Mouse (Mus musculus): ENCODE measurements at regions not wholly inside any gene's neighbourhood (a gene's known extent, or its start where the extent isn't known, plus 50 kb on each side); places are given as distances from the start of the nearest gene placed in this dataset.
A peak's percentile ranks its signal among the peaks of the same experiment; 100 is the strongest.
"Not testable (repeated sequence)": the region's sequence is repeated elsewhere in the genome, so short reads cannot be mapped to it uniquely, and the experiment has no call there.

GRCm38 (mm10) chr10:14875216-14875615 is 157.2 kb upstream of the Gje1 start:
- no peak for DNase-seq (ENCODE audit: low spot score)

- peak; percentile 6 for DNase-seq (ENCODE audit: low spot score)
These were observed 143.2 kb upstream of the Gje1 start for GRCm38 (mm10) chr10:14861241-14861640.

- no peak for DNase-seq (ENCODE audit: low spot score)
These were observed 142.2 kb upstream of the Gje1 start for GRCm38 (mm10) chr10:14860126-14860638.

GRCm38 (mm10) chr10:14846601-14847000 is 128.6 kb upstream of the Gje1 start:
- DNase-seq (ENCODE audit: low spot score), result not testable (repeated sequence)

- DNase-seq (ENCODE audit: low spot score), result no peak
These were observed 127.0 kb upstream of the Gje1 start for GRCm38 (mm10) chr10:14845058-14845457.
